Mouse (Mus musculus): ENCODE results near the gene Retsat.

DNA sequence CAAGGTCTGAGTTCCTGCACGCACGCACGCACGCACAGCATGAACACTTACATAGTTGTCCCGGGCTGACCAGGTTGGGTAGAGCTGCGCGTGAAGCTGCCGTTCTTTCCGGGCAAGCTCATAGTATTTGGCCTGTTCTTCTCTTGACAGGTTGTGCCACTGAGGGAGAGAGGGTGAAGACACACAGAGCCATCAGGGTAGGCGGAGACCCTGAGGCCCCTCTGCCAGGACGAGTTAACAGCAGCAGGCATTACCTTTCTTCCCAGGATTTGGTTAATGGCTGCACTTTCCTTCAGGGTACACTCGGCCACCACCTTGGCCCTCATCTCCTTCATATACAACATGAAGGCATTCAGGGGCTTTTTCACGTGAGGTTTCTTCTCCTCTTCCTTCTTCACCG, 32.7 kb downstream of the Retsat start:
- no peak for TF ChIP-seq CTCF (IDR thresholded peaks at IDR 0.05; ENCODE audit: control insufficient read depth, insufficient read depth, low read length)
- no peak for TF ChIP-seq POLR2A (IDR thresholded peaks at IDR 0.05; ENCODE audit: borderline replicate concordance, control insufficient read depth, low read depth, low read length)

Measured in bone marrow, adult 2 months (tissue).